Mouse (Mus musculus) lung, adult 2 months (tissue): ENCODE measurements around the gene Gen1. TPM values are rescaled to one million over a fixed set of nuclear protein-coding genes. Genes with fewer than 3 reads are reported as not detected.

Source experiments
- DNase-seq: peaks from one replicate; pipeline ENCODE4 v3.0.0; 2022
- H3K4me1 ChIP-seq: fragments of 200-500 bp; 2 replicates; pipeline ENCODE4 v1.6.1; 2011; ENCODE audit warnings: low read length; ENCODE audit not compliant: control insufficient read depth, insufficient read depth
- H3K4me3 ChIP-seq: fragments of 200-500 bp; replicated peaks from 2 replicates; pipeline ENCODE3; 2011; ENCODE audit warnings: low read depth, mild to moderate bottlenecking, control low read depth, low read length; ENCODE audit errors: extremely low read depth
- CTCF ChIP-seq: fragments of 200-500 bp; IDR thresholded peaks from 2 replicates; pipeline ENCODE4 v1.5.1; 2011; ENCODE audit warnings: mild to moderate bottlenecking, low read length, control low read depth; ENCODE audit not compliant: insufficient read depth
- POLR2A ChIP-seq: fragments of 200-500 bp; IDR thresholded peaks from 2 replicates; pipeline ENCODE4 v1.6.1; 2011; ENCODE audit warnings: low read depth, mild to moderate bottlenecking, control low read depth, low read length, borderline replicate concordance; ENCODE audit errors: extremely low read depth
- WGBS: fragments of 180-500 bp; shearing (Covaris S2); methylation state at CpG from one replicate; pipeline ENCODE4 v1.1.7; 2018; 5-methylcytosine and 5-hydroxymethylcytosine counted together
- polyA plus RNA-seq: library from polyadenylated mRNA; depleted of rRNA; stranded (reverse); fragments of >200 nt; gene quantifications from 2 replicates; pipeline ENCODE4 v1.2.3, GENCODE M21; 2012; rRNA removed

Gen1 gene
- polyA plus RNA-seq, 1 experiment, result 0.17 TPM

- Histone ChIP-seq H3K4me1 (0 out of 2 replicates have a peak, but pooled peaks cover 2% of the 10 kb centered on the region), H3K4me3 (no peak overlapping the region)
- TF ChIP-seq CTCF, result peak; percentile 66
- no peak for TF ChIP-seq POLR2A
- 2% methylated on average over 18 of the region's 19 CpGs for WGBS
- DNase-seq, result peak; percentile 74
These were observed 69.4 kb downstream of the Gen1 start for GRCm38 (mm10) chr12:11196142-11196597.

DNA sequence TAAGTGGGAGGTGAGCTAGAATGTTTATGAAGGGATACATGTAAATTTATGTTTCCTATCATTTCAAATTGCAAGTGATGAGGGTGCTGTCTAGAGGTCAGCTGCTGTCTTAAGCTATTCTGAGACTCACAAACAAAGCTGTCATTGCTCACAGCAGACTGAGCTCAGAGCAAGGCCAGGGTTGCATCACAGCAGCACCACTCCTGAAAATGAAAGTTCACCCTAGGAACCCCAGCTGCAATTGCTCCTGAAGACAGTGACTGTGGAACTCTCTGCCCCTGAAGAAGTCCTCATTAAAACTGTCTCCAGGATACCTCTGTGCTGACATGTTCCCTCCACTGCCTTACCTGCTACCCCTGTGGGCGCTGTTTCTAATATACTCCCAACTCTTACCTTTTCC, 70.6 kb downstream of the Gen1 start:
- 88% methylated on average over 1 of the region's 1 CpGs for WGBS
- TF ChIP-seq POLR2A, result no peak
- Histone ChIP-seq H3K4me3 (no peak overlapping the region), H3K4me1 (0 out of 2 replicates have a peak, but pooled peaks cover 2% of the 10 kb centered on the region)
- no peak for DNase-seq

Other genes starting within 250 kb of the Gen1 start
- 8.2 and 10.0 TPM in 2 replicates for gene Kcns3, start 114.7 kb downstream of the Gen1 start, polyA plus RNA-seq
- not detected in 2 replicates for gene Msgn1, start 56.8 kb downstream of the Gen1 start, polyA plus RNA-seq
- gene Smc6, start 85 bp upstream of the Gen1 start, polyA plus RNA-seq, result 3.8 and 11.1 TPM in 2 replicates
- 3.7 and 8.2 TPM in 2 replicates for gene Vsnl1, start 170.8 kb upstream of the Gen1 start, polyA plus RNA-seq
- gene Rad51ap2, start 190.3 kb upstream of the Gen1 start, polyA plus RNA-seq, result not detected in 2 replicates